Mouse (Mus musculus) granulocyte monocyte progenitor cell, adult 5-6 weeks (primary cell): Measurements from ENCODE around the gene Gm20379. TPM values are rescaled to one million over a fixed set of nuclear protein-coding genes. Genes with fewer than 3 reads are reported as not detected.
A peak's percentile ranks its signal among the peaks of the same experiment; 100 is the strongest.

Source experiments
- ATAC-seq: replicated peaks from 2 replicates; pipeline ENCODE4 v1.8.0; 2016; ENCODE audit warnings: mild to moderate bottlenecking, moderate TSS enrichment, inconsistent platforms; ENCODE audit not compliant: poor library complexity, severe bottlenecking
- total RNA-seq, 2 experiments: library from RNA; stranded (forward) in 1 of 2; stranded (reverse) in 1 of 2; fragments of 200-712, 200-1000 nt in 1 of 2; fragments of >200 nt in 1 of 2; fragmentation: Nextera tagmentation in 1 of 2; gene quantifications; 2 replicates each; pipeline ENCODE4 v1.2.3; 2014 to 2017

The Gm20379 gene
- total RNA-seq (2014; fragmentation: Nextera tagmentation) (not detected in 2 replicates), total RNA-seq (2017) (not detected in 2 replicates)

- no peak for ATAC-seq
Measured at GRCm38 (mm10) chr13:92305680-92306079, at the start of gene Gm20379. Gene Gm20379, plus strand, starts transcription at chr13:92305980.

DNA sequence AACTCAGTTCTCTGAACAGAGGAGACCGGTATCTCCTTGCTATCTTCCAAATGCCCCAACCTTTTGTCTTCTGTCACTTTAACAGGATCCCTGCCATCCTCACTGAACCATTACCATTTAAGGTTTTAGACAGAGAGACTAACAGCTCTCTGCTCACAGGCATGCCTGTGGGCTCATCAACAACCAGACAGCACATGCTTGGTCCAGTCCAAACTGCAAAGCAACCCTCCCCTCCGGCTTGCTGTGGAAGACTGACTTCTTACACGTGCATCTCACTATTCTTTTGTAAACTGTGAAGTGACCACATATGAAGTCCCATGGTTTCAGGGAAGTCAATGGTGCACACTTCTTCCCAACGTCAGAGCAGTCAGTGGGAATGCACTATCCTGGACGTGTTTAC, 44.5 kb upstream of the Gm20379 start:
- no peak for ATAC-seq

- ATAC-seq = no peak
Measured at GRCm38 (mm10) chr13:92263566-92263965, 42.2 kb upstream of the Gm20379 start.

GRCm38 (mm10) chr13:92267076-92267475, 38.7 kb upstream of the Gm20379 start:
- ATAC-seq = peak; percentile 55

DNA sequence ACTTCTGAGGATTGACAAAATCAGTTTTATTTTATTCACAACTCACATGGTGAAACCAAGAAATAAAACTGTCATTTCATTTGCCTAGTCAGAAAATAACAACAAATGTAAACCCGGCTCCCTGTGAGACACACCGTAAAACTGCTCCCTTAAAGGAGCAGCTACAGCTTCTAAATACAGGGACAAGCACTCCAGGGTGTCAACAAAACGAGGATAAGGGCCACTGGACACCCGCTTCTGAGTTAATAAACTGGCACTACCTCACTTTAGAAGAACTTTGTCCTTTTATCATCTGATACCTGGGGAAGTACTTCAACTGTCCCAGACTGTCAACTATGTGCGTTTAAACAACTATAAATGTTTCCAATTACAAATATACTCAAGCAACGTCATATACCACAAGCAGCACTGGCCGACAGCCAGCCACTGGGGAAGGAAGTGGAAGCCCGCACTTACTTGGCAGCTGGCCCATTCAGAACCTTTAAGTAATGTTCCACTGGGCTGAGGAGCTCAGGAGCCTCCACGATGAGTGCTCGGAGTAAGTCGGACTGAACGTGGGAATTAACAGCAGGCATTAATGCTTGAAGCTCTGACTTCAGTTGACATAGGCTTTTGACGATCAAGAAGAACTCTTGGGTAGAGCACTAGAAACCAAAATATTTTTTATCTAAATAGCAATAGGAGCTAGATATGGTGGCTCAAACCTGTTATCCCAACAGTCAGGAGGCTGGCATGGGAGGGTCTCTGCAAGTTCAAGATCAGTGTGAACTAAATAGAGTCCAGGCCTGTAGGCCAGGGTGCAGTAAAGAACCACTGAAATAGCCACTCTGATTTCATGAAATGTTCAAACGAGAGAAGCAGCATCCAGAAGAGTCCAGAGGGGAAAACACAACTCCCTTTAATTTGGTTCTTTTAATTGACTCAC, 31.2 kb upstream of the Gm20379 start:
- ATAC-seq = peak; percentile 99

- no peak for ATAC-seq
Measured at GRCm38 (mm10) chr13:92275292-92275691, 30.5 kb upstream of the Gm20379 start.

GRCm38 (mm10) chr13:92277027-92277426, 28.8 kb upstream of the Gm20379 start:
- no peak for ATAC-seq

- no peak for ATAC-seq
Measured at GRCm38 (mm10) chr13:92291605-92292004, 14.2 kb upstream of the Gm20379 start.

DNA sequence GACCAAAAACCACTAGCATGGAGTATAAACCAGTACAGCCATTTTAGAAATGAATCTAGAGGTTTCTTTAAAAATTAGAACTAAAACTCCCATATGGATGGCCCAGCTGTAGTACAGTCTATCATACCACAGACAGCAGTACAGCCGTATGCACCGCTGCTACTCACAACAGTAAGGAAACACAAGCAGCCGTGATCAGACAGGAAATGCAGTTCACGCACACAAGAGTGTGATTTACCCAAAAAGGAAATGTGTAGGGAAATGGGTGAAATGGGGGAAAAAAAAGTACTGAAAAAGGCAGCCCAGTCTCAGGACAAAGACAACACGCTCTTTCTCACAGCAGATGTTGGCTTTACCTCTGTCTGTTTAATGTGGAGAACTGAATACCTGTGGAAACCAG, 11.9 kb upstream of the Gm20379 start:
- ATAC-seq = no peak

- ATAC-seq = no peak
Measured at GRCm38 (mm10) chr13:92296490-92296889, 9.3 kb upstream of the Gm20379 start.

DNA sequence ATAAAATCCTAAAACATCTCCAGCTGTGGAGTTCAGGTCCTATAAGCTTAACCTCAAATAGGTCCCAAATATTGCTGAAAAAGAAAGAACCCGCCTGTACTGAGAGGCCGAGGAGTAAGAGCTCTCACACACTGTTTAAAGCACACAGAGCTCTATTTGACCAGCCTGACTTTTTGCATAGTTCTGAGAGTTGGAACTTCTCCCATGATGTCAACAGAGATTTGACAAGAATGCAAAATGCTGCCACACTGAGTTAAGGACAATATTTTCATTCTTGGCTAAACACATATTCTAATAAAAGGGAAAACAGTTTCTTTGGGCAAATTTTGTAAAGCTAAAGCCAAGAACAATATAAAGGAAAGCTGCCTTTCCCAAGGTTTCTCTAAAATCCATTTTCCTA, 8.8 kb upstream of the Gm20379 start:
- no peak for ATAC-seq

- ATAC-seq = no peak
Measured at GRCm38 (mm10) chr13:92299522-92299921, 6.3 kb upstream of the Gm20379 start.

GRCm38 (mm10) chr13:92301754-92302153, 4.0 kb upstream of the Gm20379 start:
- no peak for ATAC-seq

- ATAC-seq = no peak
Measured at GRCm38 (mm10) chr13:92302466-92302865, 3.3 kb upstream of the Gm20379 start.

GRCm38 (mm10) chr13:92303062-92303948, 2.5 kb upstream of the Gm20379 start:
- no peak for ATAC-seq

DNA sequence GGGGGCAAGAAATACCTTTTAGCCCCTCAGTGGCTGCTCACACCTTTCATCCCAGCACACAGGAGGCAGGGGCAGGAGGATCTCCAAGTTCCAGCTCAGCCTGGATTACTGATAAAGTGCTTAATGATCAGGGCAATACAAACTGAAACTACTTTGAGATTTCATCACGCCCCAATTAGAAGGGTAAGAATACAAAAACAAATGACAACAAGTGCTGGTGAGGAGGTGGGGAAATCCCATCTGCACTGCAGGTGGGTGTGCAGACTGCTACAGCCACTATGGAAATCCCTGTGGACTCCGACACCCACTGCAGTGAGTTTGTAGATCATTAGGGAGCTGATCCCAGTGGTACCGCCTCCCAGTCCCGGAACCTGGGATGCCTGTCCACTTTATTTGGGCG, 1.5 kb upstream of the Gm20379 start:
- ATAC-seq = no peak

- no peak for ATAC-seq
Measured at GRCm38 (mm10) chr13:92314613-92315012, 8.8 kb downstream of the Gm20379 start.

DNA sequence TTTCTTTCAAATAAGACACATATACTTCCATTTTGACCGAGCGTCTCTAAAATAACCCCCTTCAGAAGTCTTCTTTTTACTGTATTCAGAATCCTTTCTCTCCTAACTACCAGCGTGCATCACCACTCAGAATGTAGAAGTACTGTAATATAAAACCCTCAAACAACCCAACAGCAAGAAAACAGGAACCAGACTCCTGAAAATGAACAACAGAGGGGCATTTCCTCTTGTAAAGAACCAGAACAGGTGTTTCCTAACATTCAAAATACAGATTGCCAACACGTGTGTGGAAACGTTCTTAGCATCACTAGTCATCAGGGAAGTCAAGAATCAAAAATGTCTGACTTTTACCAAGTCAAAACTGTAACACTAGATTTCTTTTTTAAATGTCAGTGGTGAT, 15.0 kb downstream of the Gm20379 start:
- peak; percentile 85 for ATAC-seq

DNA sequence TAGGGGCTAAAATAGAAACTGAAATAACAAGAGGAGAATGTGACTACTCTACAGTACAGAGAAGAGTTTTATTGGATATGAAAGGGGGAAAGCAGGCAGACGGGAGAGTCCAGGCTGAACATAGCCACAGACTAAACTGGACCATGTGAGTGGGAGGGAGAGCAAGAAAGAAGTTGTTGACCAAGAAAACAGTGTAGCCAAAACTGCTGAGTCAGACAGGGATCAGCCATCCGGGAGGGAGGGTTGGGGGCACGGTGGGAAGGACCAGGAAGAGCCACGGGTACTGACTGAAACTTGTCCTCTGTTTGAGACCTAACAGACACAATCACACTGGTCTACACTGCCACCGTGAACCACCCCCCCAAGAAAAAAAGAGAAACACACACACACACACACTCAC, 20.2 kb downstream of the Gm20379 start:
- ATAC-seq = no peak

DNA sequence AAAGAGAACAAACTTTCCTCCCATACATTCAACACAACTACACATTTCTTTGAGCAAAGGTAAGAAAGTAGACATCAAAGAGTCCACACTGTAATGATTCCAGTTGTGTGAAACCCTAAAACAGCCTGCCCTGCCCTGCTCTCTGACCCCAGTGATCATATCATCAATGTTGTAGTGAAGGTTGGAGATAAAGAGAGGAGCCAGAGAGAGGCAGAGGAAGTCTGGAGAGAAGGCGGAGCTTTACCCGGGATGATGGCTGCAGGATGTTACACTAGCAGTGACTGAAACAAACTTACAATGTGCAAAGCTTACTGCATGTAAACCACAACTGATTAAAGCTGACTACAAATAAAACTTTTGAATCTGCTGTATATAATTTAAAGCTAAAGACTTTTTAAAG, 22.2 kb downstream of the Gm20379 start:
- no peak for ATAC-seq

DNA sequence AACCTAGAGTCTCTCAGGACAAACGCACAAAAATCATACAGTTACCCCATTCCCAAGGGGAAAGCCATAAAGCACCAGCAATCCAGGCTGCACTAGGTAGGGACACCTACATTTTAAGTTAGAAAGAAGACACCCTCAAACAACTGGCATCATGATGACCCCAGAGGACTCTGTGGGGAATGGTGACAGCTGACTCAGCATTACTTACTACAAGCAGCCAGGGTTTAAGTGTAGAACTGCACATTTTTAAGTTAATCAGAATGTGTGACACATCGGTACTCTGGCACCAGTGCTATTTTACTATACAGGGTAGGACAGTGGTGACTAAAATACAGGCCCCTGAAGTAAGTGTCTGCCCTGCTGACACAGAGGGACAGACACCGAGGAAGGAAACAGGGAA, 24.8 kb downstream of the Gm20379 start:
- ATAC-seq = no peak
